Mouse (Mus musculus): ENCODE data around the gene Atxn7l1.

Gene Atxn7l1

DNA sequence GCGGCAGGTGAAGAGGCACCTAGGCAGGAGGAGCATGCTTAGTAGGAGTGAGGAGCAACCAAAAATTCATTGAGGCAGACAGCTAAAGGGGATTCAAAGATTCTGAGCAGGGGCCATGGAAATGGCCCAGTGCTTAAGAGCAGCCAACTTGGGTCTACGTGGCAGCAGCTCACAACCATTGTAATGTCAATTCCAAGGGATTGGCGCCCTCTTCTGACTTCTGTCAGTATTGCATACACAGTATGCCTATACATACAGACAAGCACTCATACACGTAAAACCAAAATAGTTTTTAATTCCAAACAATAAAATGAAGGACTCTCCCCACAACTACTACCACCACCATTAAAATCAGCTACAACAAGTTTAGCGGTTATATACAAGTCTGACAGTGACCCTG is 122.2 kb downstream of the Atxn7l1 start:
- in situ Hi-C loops (cut with MboI, MseI) = loop anchor here (5.0 kb wide), 1 partner anchor 242 kb away; no protein-coding TSS in a partner anchor

DNA sequence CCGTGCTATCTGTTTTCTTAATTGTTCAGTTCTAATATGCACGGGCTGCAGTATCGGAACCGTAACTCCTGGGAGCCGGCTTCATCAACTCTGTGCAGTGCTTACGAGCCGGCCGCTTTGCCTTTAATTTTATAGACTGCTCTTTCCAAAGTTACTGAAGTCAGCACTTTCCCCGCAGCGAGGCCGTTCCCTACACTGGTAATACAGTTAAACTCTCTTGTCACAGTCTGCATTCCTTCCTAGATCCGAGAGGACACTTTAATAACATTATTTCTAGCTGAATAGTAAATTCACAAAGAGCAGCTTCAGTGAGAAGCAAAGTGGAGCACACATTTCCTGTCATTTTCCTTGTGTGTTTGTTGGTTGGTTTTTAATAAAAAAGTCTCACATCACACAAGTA is 124.4 kb downstream of the Atxn7l1 start:
- in situ Hi-C loops (cut with MboI, MseI) = no loop called here

DNA sequence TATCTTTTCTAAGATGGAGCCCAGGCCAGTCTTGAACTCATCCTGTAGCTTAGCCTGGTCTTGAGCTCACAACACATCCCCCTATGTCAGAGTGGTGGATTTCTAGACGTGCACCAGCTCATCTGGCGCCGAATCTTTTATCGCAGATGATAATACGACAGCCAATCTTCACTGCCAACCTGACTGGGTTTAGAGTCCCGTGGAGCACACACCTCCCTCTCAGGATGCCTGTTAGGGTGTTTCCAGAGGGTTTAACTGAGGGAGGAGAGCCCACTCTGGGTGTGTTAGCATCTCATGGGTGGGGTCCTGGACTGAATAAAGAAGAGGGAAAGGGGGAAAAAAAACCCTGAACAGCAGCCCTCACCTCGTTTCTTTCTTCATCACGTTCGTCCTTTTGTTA is 124.9 kb downstream of the Atxn7l1 start:
- in situ Hi-C loops (cut with MboI, MseI) = no loop called here

DNA sequence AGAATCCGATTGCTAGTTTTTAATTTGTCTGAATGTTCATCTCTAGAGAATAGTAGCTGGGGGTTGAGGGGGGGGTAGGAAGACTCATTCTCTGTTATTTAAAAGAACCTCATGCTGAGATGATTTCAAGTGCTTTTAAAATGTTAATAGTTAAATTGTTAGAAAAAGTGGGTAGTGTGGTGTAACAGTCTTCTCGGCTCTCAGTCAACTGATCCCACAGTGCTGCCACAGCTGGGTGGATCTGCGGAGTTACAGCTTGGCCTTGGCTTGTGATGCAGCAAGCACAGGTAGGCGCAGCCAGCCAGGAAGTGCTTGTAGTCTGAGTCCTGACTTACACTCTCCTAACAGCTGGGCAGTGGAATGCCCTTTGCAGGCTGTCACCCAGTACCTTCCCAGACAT is 125.7 kb downstream of the Atxn7l1 start:
- in situ Hi-C loops (cut with MboI, MseI) = no loop called here

DNA sequence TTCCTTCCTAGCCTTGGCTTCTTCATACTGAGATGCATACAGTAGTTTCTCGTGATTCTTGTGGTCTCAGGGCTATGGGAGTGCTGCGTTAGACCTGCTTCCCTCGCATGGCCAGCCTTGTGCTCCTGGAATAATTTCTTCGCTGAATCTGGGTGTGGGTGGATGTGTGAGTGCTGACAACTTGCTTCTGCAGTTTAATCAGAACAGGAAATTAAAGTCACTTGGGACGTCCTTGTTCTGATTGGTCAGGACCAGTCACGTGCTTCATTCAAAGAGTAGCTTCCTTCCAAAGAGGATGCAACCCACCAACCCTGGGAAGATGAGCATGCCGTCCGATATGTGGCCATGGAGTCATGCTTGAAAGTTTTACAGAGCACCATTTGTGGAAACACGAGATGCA is 126.2 kb downstream of the Atxn7l1 start:
- in situ Hi-C loops (cut with MboI, MseI) = no loop called here

DNA sequence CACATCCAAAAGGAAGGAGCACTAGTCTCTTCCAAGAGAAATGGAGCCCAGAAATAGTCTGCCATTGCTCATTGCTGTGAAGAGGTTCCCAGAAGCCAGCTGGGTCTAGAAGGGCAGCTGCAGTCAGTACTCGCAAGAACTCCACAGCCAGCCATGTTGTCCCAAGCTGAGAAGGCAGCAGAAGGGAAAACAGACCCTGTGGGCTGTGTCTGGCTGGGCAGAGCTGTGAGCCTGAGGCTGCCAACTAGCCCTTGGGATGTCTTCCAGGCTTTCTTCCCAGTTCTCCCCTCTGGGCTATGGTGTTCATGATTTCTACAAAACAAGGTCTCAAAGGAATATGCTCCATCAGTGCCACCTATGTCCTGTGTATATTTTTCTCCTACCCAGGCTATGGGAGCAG is 128.5 kb downstream of the Atxn7l1 start:
- in situ Hi-C loops (cut with MboI, MseI) = no loop called here

DNA sequence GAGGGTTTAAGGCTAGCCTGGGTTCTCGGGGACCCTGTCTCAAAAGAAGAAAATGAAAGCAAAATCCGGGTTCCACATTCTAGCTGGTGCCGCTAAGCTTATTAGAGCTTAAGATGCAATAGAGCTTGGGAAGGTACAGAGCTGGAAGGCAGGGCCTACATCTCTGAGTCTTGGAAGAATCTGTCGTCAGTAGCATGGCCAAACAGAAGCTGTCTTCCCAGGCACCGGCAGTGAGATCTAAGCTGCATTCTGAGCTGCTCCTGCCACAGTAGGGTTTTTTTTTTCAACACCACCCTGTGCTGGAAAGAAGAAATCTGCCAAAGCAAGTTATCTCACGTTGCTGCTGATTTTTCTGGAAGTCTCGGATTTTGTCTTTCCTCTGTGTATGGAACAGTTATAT is 129.9 kb downstream of the Atxn7l1 start:
- in situ Hi-C loops (cut with MboI, MseI) = no loop called here

DNA sequence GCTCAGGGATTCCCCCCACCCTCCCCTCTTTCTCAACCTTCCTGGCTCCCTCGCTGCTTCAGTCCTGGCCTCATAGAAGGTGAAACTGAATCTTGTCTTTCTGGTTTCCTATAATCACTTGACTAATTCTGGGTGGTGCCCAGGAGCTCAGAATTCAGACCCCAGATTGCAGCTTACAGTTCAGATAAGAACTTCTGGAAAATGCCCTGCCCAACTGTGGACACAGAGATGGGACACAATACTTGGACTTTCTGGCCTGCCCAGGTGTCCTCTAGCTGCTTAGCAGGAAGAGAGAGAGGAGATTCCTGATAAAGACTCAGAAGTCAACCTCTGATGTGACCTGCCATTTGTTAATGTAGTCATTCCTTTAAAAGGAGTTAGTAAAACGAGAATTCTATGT is 131.7 kb downstream of the Atxn7l1 start:
- in situ Hi-C loops (cut with MboI, MseI) = no loop called here

DNA sequence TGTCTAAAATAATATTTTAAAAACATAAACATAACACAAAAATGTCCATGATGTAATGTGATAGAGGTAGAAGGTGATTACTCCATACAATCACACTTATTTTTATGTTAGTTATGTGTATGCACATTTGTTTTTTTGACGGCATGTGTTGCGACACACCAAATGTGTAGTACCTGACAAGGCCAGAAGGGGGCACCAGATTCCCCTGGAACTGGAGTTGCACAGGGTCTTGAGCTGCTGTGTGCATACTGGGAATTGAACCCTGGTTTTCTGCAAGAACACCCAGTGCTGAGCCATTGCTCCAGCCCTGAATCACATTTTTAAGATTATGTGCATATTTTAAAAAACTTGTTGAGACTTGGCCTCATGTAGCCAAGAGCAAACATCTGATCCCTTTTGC is 133.3 kb downstream of the Atxn7l1 start:
- in situ Hi-C loops (cut with MboI, MseI) = no loop called here

DNA sequence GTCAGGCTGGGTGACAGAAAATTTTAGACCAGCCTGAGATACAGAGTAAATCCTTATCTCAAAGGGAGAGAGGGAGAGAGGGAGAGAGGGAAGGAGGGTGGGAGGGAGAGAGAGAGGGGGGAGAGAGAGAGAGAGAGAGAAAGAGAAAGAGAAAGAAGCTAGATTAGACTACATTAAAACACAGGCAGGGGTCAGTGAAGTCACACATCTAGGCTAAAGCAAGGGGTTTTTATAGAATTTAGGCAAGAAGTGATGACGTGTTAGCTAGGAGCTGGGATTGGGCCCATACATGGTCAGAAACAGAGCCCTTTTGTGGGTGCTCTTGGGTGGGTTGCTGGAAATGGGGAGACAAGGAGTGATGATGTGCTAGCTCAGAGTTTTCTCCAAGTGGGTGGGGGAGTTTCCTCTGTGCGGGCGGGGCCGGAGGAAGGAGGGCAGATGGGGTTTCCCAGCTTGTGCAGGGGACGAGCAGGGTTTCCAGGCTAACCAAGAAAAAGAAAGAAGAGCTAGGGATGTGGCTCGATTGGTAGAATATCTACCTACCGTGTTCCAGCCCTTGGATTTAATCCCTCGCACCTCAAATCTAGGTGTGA is 136.9 kb downstream of the Atxn7l1 start:
- in situ Hi-C loops (cut with MboI, MseI) = no loop called here

DNA sequence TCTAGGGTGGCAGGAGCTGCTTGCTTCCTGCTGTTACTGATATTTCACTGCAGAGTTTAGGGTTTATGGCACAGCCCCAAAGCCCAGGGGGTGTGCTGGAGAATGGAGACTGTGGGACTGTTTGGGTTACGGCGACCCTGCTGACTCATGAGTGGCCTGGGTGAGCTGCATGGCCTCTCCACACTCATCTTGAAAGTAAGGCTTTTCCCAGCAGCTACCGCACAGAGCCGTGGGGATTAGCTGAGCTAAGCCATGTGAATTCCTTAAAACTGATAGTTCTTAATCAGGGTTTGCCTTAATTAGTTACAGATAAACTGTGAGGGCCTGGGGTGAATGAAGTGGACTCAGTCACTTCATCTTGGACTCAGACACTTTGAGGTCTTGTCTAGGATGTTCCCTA is 137.9 kb downstream of the Atxn7l1 start:
- in situ Hi-C loops (cut with MboI, MseI) = loop anchor here (5.0 kb wide), 1 partner anchor 42 kb away; no protein-coding TSS in a partner anchor

DNA sequence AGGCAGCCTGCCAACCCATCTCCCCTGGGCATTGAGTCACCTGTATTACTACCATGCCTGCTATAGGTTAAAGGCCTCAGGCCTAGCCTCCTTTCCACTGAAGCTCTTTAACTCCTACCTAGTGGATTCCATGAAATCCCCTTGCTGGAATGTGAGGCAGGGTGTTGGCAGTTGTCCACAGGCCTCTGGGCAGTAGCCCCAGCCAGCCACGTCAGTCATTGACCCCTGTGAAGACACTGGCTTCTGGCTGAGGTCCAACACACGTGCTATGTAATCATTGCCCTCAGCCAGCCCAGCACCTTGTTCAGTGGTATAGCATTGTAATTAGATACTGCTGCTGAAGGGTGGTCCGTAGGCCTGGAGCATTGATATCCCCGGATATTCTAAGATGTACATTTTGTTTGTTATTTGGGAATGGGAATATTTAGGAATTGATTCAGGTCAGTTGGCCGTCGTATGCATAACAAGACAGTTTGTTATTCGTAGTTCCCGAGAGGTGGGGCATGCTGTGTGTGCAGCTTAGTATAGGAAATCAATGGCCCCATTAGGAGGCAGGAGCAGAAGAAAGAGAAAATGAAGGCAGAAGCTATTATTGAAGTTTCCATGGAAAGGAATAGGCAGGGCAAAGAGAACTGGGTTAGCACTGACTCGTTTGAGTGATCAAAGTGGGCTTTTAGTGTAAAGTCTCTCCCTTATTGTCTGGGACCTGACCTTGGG is 138.6 kb downstream of the Atxn7l1 start:
- in situ Hi-C loops (cut with MboI, MseI) = loop anchor here (5.0 kb wide), 1 partner anchor 41 kb away; no protein-coding TSS in a partner anchor

DNA sequence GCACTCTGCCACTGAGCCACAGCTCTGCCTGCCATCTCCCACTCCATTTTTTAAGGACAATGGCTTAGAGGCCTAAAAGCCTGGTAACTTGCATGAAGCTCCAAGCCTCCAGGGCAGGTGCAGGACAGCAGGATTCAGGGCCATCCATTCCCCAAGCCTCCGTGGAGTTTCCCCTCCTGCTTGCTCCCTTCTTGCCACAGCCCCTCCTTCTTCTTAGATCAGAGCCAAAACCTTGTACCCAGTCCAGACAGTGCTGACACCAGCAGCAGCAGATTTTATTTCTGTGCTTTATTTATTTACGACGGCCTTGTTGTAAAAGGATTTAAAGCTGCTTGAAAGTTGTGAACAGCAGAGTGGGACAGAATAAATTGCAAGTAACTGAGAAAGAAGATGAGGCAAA is 140.2 kb downstream of the Atxn7l1 start:
- in situ Hi-C loops (cut with MboI, MseI) = loop anchor here (5.0 kb wide), 1 partner anchor 40 kb away; no protein-coding TSS in a partner anchor

DNA sequence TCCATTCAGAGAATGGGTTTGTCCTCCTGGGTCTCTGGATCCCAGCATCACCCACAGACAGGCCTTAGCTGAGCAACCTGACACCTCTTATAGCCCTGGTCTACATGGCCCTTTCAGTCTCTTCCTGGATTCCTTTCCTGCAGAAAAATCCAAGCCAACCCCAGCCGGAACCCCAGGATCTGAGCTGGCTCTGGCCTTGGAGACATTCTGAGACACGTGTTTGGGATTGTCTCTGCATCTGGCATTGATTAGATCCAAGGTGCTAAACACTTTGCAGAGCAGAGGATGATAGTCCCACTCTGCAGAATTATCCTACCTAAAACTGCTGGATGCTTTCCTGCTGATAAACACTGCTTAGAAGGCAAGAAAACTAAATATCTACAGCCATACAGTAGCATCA is 141.3 kb downstream of the Atxn7l1 start:
- in situ Hi-C loops (cut with MboI, MseI) = loop anchor here (5.0 kb wide), 1 partner anchor 39 kb away; no protein-coding TSS in a partner anchor

DNA sequence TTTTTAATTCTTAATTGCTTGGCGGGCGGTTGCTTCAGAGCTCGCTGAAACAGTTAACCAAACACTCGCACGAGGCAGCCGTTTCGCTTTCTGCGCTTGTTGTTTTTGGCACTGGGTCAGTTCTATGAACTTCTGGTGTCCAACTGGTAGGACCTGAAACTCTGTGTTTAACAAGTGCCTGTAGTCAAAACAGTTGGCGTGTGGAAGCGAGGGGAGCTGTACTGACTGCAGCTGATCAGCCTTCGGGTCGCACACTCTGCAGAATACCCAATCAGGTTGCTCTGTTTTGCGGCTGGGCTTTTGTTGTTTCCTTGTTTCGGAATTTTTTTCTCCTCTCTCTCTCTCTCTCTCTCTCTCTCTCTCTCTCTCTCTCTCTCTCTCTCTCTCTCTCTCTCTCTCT is 154.6 kb downstream of the Atxn7l1 start:
- in situ Hi-C loops (cut with MboI, MseI) = no loop called here

DNA sequence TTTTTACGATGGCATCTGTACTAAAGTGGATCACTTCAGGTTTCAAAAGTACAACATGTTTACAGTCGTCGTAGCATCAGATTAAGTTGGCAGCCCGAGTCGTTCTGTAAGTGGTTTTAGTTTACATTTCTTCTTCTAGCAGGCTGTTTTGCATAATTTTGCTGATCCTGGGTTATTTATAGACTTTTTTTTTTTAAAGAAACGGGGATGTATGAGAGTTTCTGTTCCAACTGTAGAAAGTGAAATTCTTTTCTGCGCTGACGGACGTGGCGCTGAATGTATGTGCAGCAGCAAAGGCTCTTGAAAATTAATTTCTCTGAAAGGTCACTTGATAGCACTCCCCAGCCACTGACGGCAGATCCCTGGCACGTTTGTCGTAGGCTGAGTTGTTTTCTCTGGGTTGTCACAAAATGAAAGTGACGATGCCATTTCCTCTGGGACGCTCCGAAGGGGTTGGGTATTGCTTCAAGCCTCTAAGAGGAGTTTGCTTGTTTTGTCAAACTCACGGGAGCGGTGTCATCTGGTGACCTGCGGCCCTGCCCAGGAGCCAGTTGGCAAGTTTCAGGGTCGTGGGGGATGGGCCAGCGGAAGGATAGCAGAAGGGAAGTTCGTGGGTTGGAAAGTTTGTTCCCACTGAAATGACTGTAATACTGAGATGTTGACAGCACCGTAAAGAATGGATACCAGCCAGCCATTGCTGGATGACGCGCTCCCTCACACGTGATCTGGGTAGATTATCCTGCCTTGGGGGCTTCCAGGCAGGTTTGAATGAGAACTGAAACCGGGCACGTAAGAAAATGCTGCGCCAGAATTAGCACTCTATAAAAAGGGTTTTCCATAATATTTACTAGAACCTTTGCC is 155.3 kb downstream of the Atxn7l1 start:
- in situ Hi-C loops (cut with MboI, MseI) = no loop called here

DNA sequence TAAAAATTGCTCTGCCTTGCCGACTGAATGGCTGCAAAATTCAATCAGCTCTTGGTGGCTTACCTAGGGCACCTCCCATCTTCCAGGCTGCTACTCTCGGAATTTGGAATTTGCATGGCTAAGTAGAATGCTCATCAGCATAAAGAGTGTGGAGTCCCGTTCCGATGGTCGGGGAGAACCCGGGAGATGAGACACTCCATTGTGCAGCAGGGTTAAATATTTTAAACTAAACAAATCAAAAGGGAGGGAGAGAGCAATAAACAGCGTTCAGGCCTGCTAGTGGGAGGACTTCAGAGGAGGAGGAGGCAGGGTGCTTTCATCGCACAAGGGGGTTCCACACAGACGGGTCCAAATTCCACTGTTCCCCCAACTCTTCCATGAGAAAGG is 155.9 kb downstream of the Atxn7l1 start:
- in situ Hi-C loops (cut with MboI, MseI) = no loop called here

DNA sequence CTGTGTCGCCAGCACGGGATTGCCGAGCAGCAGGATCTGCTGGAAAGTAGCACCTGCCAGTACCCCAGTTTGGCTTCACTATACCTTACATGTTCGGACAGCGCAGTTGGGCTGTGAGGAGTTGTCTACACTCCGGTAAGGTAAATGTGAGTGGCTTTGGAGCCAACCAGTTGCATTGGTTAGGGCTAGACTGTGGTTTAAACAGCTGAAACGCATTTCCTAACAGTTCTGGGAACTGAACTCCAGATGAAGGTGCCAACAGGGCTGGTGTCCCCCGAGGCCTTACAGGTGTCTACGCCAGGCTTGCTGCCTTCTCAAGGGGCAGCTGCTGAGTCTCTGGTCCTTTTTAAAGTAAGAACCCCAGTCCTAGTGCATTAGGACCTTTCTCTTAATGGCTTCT is 157.6 kb downstream of the Atxn7l1 start:
- in situ Hi-C loops (cut with MboI, MseI) = no loop called here

DNA sequence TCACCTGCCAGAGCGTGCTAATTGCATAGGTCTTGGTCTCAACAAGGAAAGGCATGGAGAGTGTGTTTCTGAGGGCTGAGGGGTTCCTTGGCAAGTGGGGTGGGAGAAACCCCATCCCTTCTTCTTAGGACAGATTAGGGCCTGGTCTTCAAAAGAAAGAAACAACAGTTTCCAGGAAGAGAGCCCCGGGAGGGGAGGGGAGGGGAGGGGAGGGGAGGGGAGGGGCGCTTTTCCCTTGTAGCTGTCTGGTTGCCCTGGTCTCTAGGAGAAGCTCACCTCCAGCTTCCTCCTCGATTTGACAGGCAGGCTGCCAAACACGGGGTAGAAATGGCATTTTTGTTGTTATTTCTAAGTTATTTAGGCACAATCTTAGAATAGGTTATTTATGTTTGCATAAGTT is 159.0 kb downstream of the Atxn7l1 start:
- in situ Hi-C loops (cut with MboI, MseI) = no loop called here

DNA sequence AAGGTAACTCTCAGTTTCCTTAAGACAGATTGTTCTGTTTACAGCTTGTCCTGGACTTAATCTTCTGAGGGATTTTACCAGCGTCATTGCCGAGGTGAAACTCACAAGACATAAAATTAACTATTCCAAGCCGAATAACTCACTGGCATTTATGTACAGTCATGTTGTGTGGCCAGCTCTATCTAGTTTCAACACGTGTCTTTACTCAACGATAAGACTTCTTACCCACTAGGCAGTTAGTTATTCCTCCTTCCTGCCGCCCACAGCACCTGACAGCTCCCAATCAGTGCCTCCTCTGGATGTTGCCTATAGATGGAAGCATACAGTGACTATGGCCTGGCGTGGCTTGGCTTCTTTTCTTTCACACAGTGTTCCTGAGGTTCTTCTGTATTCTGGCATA is 161.2 kb downstream of the Atxn7l1 start:
- in situ Hi-C loops (cut with MboI, MseI) = no loop called here

DNA sequence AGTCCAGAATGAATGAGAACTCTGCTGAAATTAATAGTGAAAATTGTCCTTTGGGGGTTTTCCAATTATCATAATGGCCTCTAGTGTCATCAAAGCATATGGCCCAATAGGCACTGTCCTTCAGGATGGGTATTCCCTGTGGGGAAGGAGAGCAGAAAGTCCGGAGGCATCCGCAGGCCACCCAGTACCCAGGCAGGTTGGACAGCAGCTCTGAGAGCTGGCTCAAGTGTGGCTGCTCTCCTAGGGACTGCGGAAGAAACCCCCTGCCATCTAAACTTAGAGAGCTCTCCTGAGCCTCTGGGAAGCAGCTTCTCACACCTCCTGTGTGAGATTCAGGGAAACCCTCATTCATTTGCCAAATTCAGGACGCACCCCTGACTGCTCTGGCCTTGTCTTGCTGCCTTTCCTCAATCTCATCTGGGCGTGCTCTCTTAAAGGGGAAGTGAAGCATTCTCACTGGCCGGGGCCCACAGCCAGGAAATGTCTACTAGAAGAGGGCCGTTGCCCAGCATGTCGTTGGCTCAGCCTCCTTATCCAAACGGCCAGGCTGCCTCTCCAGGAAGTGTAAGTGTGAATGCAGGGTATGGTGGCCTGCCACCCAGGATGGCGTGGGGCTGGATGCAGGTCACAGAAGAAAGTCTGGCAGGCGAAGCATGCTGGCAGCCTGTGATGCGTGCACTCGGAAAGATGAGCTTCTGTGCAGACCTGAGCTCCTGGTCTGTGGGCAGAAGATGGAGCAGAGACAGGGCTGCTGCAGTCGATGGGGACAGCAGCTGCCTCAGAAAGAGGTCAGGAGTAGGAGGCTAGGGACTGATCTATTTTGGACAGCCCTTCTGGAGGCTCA is 166.6 kb downstream of the Atxn7l1 start:
- in situ Hi-C loops (cut with MboI, MseI) = no loop called here
